Mouse (Mus musculus) liver, postnatal 0 days (tissue): ENCODE results near the gene Exoc7.

Source experiments
- CTCF ChIP-seq: sonication (generic); IDR thresholded peaks from 2 replicates; pipeline ENCODE4 v1.5.1; 2016; ENCODE audit warnings: antibody characterized with exemption, low read depth
- EP300 ChIP-seq: IDR thresholded peaks from 2 replicates; pipeline ENCODE4 v1.6.1; 2016; ENCODE audit warnings: antibody characterized with exemption, low read depth, mild to moderate bottlenecking

GRCm38 (mm10) chr11:116241744-116242235 lies 65.2 kb downstream of the Exoc7 start:
- TF ChIP-seq CTCF = no peak
- TF ChIP-seq EP300 = no peak
